Mouse (Mus musculus) embryonic stem cell, embryonic (primary cell): ENCODE results near the gene Ppib.

Source experiments
- CTCF ChIA-PET, 4 experiments: fragments of 300-600 bp in 2 of 4; fragments of 350-600 bp in 2 of 4; sonication (Branson Sonifier 250); formaldehyde crosslinking; loops; one replicate each; lab custom pipeline; 2022; ENCODE audit warnings: inconsistent platforms in 2 of 4; lab: Charles Lee
- POLR2A ChIA-PET, 4 experiments: fragments of 300-600 bp in 2 of 4; fragments of 350-600 bp in 2 of 4; sonication (Branson Sonifier 250); formaldehyde crosslinking; loops; one replicate each; lab custom pipeline; 2022; ENCODE audit warnings: antibody characterized with exemption in 4 of 4, inconsistent platforms in 1 of 4; lab: Charles Lee

Ppib gene

GRCm38 (mm10) chr9:66059583-66060307 is at the start of gene Ppib:
Gene Ppib, plus strand, starts transcription at chr9:66060222.
- POLR2A ChIA-PET = no interaction called here
- CTCF ChIA-PET = no interaction called here

- POLR2A ChIA-PET = no interaction called here
- CTCF ChIA-PET = interaction anchor here in 1 of 4 experiments (0.6 kb wide), 1 partner anchor 27 kb away, joined by 4 read pairs; no protein-coding TSS in a partner anchor
Measured at GRCm38 (mm10) chr9:66020601-66021000, 39.4 kb upstream of the Ppib start.

GRCm38 (mm10) chr9:66038082-66038481 is 21.9 kb upstream of the Ppib start:
- ChIA-PET CTCF (interaction anchor here in 1 of 4 experiments (0.6 kb wide), 2 partner anchors 9 to 51 kb away, joined by 3 to 4 read pairs; no protein-coding TSS in a partner anchor), POLR2A (interaction anchor here in 2 of 4 experiments (1.4 to 2.2 kb wide), 3 partner anchors 8 to 12 kb away, joined by 3 to 5 read pairs (median 4); no protein-coding TSS in a partner anchor)

- ChIA-PET CTCF (no interaction called here), POLR2A (interaction anchor here in 2 of 4 experiments (0.5 to 2.2 kb wide), 6 partner anchors 9 to 1808 kb away, joined by 3 to 5 read pairs (median 4); no protein-coding TSS in a partner anchor)
Measured at GRCm38 (mm10) chr9:66038581-66038980, 21.4 kb upstream of the Ppib start.

- ChIA-PET POLR2A (interaction anchor here in 2 of 4 experiments (0.5 to 2.2 kb wide), 9 partner anchors 9 to 1809 kb away, joined by 3 to 5 read pairs (median 3); no protein-coding TSS in a partner anchor), CTCF (interaction anchor here in 1 of 4 experiments (0.5 kb wide), 1 partner anchor 13 kb away, joined by 3 read pairs; no protein-coding TSS in a partner anchor)
Measured at GRCm38 (mm10) chr9:66039290-66039689, 20.7 kb upstream of the Ppib start.

GRCm38 (mm10) chr9:66040801-66041200 is 19.2 kb upstream of the Ppib start:
- ChIA-PET POLR2A (interaction anchor here in 1 of 4 experiments (0.9 kb wide), 1 partner anchor 12 kb away, joined by 3 read pairs; no protein-coding TSS in a partner anchor), CTCF (no interaction called here)

- ChIA-PET CTCF (no interaction called here), POLR2A (interaction anchor here in 1 of 4 experiments (0.7 kb wide), 1 partner anchor 19 kb away, joined by 3 read pairs; no protein-coding TSS in a partner anchor)
Measured at GRCm38 (mm10) chr9:66042331-66042730, 17.7 kb upstream of the Ppib start.

- ChIA-PET CTCF (no interaction called here), POLR2A (no interaction called here)
Measured at GRCm38 (mm10) chr9:66043241-66043640, 16.8 kb upstream of the Ppib start.

GRCm38 (mm10) chr9:66049931-66050601 is 10.0 kb upstream of the Ppib start:
- POLR2A ChIA-PET = interaction anchor here in 2 of 4 experiments (0.6 to 1.1 kb wide), 4 partner anchors 11 to 238 kb away, joined by 3 to 4 read pairs (median 3); no protein-coding TSS in a partner anchor
- CTCF ChIA-PET = interaction anchor here (0.6 to 2.0 kb wide), 11 partner anchors 8 to 753 kb away, joined by 3 to 5 read pairs (median 4); no protein-coding TSS in a partner anchor

GRCm38 (mm10) chr9:66051493-66051892 is 8.5 kb upstream of the Ppib start:
- ChIA-PET CTCF (interaction anchor here in 2 of 4 experiments (0.6 to 2.0 kb wide), 5 partner anchors 17 to 1708 kb away, joined by 3 to 6 read pairs (median 4); partner anchors contain the start of gene C2cd4b (in 1 of the 2)), POLR2A (no interaction called here)

- ChIA-PET CTCF (interaction anchor here in 3 of 4 experiments (0.6 to 1.0 kb wide), 3 partner anchors 14 to 1168 kb away, joined by 3 to 5 read pairs (median 3); no protein-coding TSS in a partner anchor), POLR2A (interaction anchor here in 3 of 4 experiments (0.7 to 1.0 kb wide), 5 partner anchors 8 to 282 kb away, joined by 3 to 5 read pairs (median 3); no protein-coding TSS in a partner anchor)
Measured at GRCm38 (mm10) chr9:66052731-66053130, 7.3 kb upstream of the Ppib start.

GRCm38 (mm10) chr9:66053620-66054019 is 6.4 kb upstream of the Ppib start:
- POLR2A ChIA-PET = interaction anchor here in 1 of 4 experiments (1.4 kb wide), 1 partner anchor 33 kb away, joined by 4 read pairs; no protein-coding TSS in a partner anchor
- CTCF ChIA-PET = interaction anchor here (0.6 to 1.0 kb wide), 6 partner anchors 17 to 1191 kb away, joined by 3 to 5 read pairs (median 3); no protein-coding TSS in a partner anchor

GRCm38 (mm10) chr9:66060308-66060647 is 256 bp downstream of the Ppib start:
- POLR2A ChIA-PET = interaction anchor here in 1 of 4 experiments (0.6 to 1.1 kb wide), 3 partner anchors 10 to 69 kb away, joined by 3 to 6 read pairs (median 3); no protein-coding TSS in a partner anchor
- CTCF ChIA-PET = interaction anchor here in 1 of 4 experiments (1.0 kb wide), 2 partner anchors 11 to 455 kb away, joined by 4 read pairs; no protein-coding TSS in a partner anchor

GRCm38 (mm10) chr9:66060986-66061385 is 964 bp downstream of the Ppib start:
- POLR2A ChIA-PET = interaction anchor here in 2 of 4 experiments (0.5 to 1.4 kb wide), 8 partner anchors 10 to 508 kb away, joined by 3 to 6 read pairs (median 3); no protein-coding TSS in a partner anchor
- CTCF ChIA-PET = interaction anchor here in 2 of 4 experiments (0.7 to 1.0 kb wide), 4 partner anchors 12 to 463 kb away, joined by 3 to 4 read pairs (median 4); no protein-coding TSS in a partner anchor

GRCm38 (mm10) chr9:66061656-66062055 is 1.6 kb downstream of the Ppib start:
- ChIA-PET CTCF (interaction anchor here in 2 of 4 experiments (0.6 to 1.0 kb wide), 5 partner anchors 27 to 897 kb away, joined by 3 to 24 read pairs (median 4); no protein-coding TSS in a partner anchor), POLR2A (interaction anchor here in 2 of 4 experiments (0.5 to 1.4 kb wide), 10 partner anchors 9 to 507 kb away, joined by 3 to 4 read pairs (median 3); no protein-coding TSS in a partner anchor)

GRCm38 (mm10) chr9:66063446-66063845 is 3.4 kb downstream of the Ppib start:
- CTCF ChIA-PET = interaction anchor here in 1 of 4 experiments (0.6 kb wide), 1 partner anchor 267 kb away, joined by 3 read pairs; no protein-coding TSS in a partner anchor
- POLR2A ChIA-PET = interaction anchor here in 3 of 4 experiments (0.5 to 1.4 kb wide), 4 partner anchors 15 to 828 kb away, joined by 3 to 4 read pairs (median 3); no protein-coding TSS in a partner anchor

- ChIA-PET CTCF (no interaction called here), POLR2A (interaction anchor here in 1 of 4 experiments (1.4 kb wide), 1 partner anchor 24 kb away, joined by 3 read pairs; no protein-coding TSS in a partner anchor)
Measured at GRCm38 (mm10) chr9:66064316-66064715, 4.3 kb downstream of the Ppib start.
